Mouse (Mus musculus): ENCODE data around the gene Astn2. TPM values are rescaled to one million over a fixed set of nuclear protein-coding genes. Genes with fewer than 3 reads are reported as not detected.

Astn2 gene
- polyA plus RNA-seq, 1 experiment: 1.1 TPM

DNA sequence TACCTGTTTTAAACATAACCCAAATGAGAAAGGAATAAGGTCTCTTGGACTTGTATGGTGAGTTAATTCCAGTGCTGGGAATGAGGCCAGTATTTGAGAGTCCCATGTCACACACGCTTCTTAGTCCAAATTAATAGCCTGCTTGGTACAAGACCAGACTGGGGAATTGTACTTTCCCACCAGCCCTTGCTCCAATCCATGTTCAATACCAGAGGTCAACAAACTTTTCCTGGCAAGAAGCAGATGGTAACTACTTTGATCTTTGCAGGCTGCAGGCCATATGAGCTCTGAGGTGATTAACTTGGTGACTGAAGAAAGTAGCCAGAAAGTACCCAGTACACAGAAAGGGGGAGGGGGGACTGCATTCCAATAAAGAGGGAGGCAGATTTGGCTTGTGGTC lies 91.7 kb downstream of the Astn2 start:
- DNase-seq (ENCODE audit: low read depth): no peak

DNA sequence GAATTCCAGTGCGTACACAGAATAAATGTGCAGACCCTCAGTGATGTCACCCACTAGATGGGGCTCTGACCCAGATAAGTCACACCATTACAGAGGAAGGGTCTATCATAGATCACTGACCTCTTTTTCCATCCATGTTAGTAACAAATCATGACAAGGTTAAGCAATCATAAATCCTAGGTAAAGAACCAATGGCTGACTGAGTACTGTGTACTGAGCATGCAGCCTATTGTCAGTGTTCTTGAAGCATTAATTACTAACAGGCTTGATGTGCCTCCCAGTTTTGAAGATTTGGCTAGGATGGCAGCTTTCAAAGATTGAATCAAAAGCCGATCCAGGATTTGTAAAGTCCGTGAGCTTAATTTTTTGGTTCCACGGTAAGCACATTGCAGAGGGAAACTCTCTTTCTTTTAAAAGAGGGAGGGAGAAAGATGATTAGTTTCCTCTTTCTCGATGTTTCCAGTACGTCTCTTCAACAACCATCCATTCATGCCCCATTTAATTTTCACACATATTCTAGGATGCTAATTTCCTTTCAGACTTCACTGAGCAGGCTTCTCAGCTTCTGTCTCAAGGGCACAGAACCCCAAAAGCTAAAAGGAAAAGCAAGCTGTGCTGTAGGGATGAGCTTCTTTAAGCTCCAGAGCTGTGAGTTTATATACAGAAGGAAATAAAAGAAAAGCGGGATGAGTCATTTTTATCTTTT lies 93.9 kb downstream of the Astn2 start:
- no peak for DNase-seq (ENCODE audit: low read depth)

DNA sequence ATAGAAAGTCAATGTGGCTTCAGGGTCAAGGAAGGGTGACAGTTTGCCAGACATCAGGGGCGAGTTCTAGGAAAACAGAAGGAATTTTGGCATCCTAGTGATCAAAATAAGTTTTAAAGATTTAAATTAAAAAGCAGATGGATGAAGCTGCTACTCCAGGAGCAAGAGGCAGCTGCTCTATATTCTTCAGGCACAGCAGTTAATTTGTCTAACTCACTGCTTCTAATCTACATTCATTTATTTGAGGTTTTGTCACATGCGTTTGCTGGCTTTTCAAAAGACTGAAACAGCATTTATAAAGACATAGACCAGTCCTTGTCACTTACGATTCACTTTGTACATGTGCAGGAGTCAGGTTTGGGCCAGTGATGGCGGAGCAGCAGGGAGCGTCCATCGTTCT lies 98.0 kb downstream of the Astn2 start:
- no peak for DNase-seq (ENCODE audit: low read depth)

DNA sequence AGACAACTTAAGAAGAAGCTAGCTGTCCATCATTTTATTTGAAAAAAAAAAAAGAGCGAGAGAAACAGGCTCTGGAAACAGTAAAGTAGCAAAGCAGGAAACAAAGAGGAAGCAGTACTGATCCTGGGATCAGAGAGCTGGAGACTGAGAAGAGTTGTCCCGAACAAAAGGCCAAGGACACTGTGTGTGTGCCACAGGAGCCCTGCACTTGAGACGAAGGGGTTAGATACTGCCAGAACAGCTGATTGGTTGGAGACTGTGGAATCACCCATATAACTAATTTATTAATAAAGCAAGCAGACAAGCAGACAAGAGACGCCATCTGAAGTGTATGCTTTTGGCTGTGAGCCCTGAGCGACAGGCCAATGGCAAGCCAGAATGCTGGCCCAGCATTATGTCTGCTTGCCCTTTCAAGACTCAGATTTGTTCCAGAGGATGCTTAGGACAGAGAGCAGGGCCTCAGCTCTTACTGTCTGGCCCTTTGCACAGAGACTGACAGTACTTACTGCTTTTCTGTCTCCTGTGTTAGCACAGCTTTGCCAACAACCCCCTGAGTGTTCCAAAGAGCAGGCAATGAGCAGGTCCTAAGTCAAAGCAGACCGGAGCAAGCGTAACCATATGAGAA lies 101.6 kb downstream of the Astn2 start:
- DNase-seq (ENCODE audit: low read depth): no peak

DNA sequence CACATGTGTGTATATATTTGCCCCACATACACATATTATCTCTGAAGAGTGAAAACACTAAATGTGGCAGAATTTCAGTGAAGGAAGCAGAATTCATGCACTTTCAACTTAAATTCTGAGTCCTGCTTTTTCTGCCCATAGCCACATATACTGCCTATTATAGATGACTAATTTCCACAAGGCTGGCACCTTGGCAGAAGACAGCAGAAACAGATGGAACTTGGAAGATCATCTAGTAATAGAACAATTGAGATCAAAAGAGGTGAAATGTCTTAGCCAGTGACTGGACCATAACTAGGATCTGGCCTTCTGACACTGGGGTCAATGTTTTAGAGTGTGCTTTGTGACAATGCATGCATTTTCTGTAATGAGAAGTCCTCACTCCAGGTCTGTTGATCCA lies 119.4 kb downstream of the Astn2 start:
- DNase-seq (ENCODE audit: low read depth): no peak

DNA sequence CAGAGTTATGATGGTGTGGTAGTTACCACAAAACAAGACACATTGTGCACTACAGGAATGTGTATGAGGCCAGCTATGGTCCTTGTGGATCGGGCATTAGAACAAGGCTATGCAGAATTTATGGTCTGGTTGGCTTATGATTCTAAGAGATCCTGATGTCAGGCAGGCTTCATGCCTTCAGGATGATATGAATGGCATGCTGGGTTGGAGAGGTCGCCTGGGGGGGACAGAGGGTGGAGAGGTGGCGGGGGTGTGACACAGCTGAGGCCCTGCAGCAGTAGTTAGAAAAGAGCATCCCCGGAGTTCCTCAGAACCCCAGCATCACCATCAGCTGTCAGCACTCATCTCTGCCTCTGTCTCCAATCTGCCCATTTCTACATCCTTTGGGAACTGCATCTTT lies 128.3 kb downstream of the Astn2 start:
- DNase-seq (ENCODE audit: low read depth): no peak

DNA sequence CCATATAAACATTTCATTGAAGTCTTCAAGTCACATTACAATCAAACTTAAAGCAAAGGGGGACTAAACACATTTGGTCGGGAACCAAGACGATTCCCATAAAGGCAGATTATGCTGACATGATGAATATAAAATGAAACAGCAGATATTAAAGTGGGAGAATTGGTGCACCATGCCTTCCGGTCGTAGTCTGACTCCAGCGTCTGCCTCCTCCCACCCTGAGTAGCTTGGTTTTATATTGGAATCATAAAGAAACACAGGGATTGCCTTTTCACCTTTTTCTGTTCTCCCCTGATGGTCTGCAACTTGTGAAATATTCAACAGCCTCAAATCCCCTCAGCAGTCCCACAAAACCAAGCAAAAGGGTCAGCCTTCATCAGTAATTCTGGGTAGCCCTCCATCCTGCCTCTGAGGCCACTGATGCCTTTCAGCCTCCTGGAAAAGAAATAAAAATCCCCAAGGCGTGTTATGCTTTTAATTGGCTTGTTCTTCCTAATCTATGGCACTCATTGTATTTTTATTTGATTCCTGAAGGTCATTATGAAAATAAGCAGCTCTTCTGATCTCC lies 132.8 kb downstream of the Astn2 start:
- no peak for DNase-seq (ENCODE audit: low read depth)

DNA sequence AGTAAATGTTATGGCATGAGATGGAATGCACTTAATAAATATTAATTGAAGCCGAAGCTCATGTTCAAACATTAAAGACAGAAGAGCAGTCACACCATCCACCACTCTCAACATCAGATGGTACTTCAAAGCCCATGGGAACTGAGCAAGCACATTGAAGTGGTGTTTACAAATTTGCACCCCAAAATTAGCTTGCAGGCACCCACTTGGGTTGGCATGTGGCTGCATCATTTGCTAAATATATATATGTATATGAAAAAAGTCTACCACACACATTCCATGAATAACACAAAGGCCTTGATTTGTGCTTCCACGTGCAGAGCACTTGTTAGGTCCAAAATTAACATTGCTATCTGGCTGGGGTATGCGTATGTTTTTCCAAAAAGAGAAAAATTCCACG lies 140.4 kb downstream of the Astn2 start:
- DNase-seq (ENCODE audit: low read depth): no peak

DNA sequence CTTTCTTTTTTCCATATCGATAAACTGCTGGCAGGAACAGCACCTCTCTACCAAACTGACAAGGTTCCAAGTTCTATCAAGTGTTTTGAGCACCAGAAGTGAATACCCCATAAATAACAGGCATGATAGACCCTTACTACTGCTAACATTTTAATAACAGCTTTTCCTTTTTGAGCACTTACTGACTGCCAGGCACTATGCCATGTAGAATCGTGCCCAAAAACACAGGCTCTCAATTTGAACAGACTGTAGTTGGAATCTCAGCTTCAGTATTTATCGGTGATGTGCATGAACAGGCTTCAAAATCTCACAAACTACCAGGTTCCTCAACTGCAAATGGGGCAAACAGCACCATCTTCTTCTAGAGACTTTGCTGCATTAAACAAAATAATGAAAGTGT lies 143.1 kb downstream of the Astn2 start:
- no peak for DNase-seq (ENCODE audit: low read depth)

DNA sequence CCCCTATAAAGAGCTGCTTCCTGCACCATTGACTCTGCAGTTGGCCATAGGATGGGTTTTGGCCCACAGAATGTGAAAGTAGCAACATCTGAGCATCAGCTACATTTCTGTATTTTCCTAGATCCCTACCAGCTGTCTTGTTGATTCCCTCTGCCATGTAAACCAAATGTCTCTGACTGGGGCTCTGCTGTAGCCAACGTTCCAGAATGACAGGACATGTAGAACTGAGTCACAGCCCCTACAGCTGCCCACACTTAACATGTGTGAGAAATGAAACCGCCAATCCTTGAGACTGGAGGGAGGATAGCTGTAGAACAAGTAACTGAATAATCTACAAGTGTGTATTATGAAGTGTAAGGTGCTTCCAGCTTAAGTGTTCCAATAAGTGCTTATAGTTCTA lies 145.5 kb downstream of the Astn2 start:
- no peak for DNase-seq (ENCODE audit: low read depth)

DNA sequence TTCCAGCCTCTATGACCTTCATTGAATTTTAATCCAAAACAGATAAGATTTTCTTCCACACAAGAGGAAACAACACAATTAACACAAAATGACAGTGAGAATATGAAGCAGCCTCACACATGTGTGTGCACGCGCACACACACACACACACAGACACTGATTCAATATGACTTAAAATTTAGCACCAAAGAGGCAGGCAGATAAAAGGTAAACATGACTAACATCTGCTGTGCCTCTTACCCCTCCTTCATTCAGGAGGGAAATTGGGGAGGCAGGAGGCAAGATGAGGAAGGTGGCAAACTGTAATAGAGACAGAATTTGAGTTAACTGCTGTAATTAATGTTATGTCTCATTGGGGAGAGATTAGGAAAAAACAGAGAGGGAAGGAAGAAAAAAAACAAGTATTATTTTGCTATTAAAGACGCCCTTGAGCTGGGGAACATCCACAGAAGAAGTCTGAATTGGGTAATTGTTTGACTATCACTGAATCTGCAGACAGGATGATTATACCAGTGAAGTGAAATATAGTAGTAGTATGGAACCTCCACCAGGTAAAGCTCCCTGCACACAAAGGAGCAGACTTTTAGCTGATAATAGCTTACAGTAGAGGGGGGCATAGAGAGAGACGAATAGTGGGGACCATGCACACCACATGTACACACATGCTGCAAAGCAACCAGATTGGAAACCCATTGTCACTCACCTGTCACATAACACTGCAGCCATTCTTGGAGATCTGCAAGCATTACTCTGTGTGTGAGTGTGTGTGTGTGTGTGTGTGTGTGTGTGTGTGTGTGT lies 149.5 kb downstream of the Astn2 start:
- DNase-seq (ENCODE audit: low read depth): no peak

DNA sequence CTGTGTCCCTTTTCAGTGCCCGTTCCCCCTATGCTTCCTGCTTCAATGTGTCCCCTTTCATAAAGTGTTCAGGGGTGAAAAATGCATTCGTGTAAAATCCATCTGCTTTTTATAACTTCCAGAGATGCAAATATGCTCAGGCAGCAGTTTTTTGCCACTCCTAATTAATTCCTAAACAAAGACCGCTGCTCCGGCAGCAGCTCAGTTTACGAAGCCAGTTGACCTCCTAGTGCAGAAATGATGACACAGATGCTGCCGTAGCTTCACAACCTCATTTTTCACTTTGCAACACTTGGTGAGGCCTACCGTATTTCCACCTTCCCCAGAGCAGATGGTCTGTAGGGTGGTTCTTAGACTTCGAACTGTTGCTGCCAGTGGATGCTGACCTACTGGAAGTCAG lies 155.9 kb downstream of the Astn2 start:
- DNase-seq (ENCODE audit: low read depth): no peak

DNA sequence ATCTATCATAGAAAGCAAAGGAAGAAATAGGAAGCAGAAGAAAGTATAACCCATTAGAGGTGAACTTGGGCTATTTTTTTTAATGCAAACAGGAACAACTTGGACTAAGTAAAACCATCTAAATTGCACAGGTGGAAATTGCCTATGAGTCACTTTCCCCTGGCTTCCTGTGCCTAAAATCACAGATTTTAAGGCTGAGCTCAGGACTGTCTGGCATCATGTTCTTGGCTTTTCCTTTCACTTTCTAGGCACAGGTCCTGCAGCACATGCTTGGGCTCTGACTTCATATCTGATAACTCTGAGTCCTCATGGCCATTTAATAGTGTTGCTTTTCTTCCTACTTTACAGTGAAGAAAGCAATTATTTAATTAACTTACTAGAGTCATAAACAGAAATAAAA lies 161.7 kb downstream of the Astn2 start:
- DNase-seq (ENCODE audit: low read depth): no peak

DNA sequence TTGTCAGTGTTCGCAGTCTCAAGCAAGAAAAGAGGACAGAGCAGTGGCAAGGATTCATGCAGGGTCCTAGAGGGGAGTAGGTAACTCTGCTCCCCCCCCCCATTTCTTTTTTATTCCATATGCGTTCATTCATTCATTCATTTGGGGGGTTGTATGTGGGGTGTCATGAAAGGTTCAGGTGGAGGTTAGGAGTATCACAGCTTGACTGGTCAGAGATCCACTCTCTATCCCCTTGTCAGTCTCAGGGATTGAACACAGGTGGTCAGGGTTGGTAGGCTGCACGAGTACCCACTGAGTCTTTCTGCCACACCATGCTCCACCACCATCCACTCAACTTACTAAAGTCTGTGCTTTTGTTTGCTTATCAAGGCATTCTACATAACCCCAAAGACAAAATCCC lies 171.6 kb downstream of the Astn2 start:
- no peak for DNase-seq (ENCODE audit: low read depth)

DNA sequence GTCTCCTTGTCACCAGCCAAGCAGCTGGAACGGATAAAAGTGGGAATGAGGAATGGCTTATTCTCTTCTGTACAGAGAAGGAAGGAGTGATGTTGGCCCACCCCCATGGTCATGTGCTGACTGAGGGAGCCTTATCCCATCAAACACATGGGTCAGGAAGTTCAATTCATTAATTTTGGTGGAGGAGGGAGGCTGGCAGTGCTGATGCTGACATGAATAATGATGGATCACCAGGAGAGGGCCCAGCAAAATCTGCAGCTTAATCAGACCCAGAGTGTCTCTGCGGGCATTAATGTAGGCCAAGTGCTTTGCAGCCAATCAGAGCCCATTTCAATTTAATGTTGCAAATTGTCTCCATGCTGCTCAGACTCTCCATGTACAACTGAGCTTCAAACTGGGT lies 172.1 kb downstream of the Astn2 start:
- DNase-seq (ENCODE audit: low read depth): no peak

DNA sequence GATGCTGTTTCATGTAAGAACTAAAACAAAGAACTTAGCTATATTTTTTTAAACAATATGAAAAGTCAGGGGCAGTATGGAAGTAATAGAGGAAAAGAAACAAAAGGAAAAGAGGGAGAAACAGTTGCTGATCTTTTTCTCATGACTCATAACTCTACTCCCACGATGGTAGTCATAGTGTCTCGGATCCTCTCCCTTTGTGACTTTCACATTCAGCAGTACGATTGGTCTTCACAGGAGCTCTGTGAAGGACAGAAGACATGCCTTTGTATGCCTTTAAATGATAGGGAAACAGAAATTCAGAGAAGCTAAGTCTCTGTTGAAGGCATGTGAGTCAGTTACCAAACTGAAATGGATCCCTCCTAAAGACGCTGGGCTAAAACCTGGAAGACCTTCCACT lies 173.7 kb downstream of the Astn2 start:
- DNase-seq (ENCODE audit: low read depth): no peak

DNA sequence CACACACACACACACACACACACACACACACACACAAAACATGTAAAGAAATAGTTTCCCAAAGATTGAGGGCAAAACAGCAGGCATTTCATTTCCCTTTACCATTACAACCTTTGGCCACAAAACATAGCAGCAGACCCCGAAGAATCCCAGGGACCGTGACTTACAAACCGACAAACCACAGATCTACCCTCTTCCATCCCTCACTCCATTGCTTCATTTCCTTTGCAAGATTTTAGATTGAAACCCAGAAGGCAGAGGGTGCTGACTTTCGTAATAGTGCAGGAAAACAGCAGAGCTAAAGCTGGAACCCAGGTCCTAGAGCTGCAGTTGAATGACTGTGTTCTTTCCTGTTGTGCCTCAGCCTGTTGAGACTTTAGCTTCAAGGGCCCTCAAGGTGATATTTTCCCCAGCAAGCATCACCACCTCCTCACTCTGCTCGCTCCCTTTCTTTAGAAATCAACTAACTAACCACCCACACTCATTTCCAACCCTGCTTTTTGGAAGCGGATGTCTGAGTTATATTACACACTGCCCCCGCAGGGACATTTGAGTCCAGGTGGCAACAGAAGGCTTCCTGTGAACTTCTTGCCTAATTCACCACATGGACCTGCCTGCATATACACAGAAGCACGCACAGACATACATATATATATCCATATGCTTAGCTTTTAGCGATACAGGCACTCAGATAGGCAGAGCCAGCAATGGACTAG lies 181.7 kb downstream of the Astn2 start:
- DNase-seq (ENCODE audit: low read depth): no peak

DNA sequence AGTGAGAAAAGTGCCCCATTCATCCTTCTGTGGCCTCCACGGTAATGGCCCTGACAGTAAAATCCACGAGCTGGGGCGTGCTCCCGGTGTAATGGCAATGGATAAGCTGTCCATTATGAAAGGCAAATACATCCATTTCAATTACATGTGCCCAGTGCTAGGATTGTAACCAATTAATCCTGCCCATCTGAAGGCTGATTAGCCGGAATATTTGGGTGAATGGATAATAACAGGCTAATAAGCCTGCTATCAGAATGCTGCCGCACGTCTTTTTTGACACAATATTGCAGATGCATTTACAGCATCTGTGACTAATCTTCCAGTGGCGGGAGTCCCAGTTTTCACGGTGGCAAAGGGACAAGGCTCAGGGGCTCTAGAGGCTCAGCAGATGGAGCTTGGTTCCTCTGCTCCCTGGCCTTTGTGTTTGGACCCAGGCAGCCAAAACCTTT lies 189.2 kb downstream of the Astn2 start:
- DNase-seq (ENCODE audit: low read depth): no peak

DNA sequence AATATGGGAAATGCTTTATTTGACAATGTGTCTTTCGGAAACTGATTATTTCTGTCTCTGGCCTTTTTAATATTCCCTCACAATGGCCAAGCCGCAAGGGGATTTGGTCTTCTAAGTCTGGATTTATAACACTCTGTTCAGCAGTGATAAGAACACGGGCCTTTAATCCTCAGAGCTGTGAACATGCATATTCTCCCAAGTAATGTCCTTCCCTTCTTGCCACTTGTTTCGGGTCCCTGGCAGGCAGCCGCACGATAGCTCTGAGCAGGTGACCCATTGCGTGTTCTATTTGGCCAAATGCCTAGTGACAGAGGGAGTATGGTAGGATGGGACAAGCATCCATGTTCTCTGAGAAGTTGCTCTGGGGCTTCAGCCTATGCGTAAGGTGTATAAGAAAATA lies 214.8 kb downstream of the Astn2 start:
- no peak for DNase-seq (ENCODE audit: low read depth)

DNA sequence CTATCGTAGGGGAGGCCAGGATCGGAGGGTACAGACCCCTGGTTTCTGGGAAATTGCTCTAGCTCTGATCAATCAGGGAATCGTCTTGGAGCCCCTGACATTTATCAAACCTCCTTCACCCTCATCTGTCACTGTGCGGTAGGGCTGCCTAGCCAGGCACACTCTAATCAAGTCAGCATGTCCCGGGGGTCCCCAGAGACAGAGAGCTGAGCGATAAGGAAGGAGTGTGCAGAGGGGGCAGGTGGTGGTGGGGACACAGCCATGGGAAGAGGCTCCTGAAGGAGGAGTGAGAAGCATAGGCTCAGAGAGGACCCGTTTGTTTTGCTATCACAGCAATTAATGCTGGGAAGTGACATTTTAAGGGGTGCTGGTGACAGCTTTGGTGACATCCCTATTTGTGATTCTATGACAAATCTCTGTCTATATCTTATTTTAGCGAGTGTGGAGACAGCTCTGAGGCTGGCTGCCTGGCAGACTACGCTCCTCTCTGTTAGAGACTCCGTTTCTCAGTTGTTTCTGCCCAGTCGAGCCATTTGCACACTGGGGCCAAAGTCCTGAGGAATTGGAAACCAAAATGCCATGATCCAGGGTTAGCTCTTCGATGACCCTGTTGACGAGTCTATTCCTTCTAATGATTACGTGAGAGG lies 228.4 kb downstream of the Astn2 start:
- no peak for DNase-seq (ENCODE audit: low read depth)

DNA sequence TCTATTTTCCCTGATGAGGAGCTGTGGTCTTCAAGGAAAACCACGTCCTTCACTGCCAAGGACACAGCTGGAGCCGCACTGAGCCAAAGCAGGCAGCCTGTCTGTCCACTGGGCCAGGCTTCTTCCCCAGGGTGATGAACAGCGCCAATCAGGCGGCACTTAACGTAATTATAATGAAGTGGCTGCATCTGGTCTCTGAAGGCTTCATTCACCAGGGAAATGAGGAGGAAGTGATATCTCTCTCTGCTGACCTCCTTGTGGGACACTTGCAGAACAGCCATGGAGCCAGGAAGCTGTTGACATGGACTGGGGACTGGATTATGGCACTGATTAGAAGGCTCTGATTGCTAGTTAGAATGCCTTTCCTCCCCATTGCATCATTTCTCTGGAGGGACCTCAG lies 232.8 kb downstream of the Astn2 start:
- DNase-seq (ENCODE audit: low read depth): no peak

DNA sequence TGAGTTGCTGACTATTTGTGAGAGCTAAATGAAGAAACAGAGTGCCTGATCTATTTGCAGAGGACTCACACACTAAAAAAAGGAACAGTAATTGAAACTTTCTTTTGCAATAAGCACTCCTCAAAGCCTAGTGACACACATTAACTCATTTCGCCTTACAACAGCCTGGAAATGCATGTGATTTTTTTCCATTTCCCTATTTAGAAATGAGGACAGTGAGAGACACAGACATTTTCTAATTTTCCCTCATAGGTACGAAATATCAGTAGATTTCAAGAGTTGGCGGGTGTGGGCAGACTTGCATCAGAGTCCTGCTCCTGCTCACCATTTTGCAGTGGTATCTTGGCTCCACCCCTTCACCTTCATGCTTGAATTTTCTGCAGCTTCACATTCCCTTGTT lies 233.6 kb downstream of the Astn2 start:
- no peak for DNase-seq (ENCODE audit: low read depth)

Measured in gonadal fat pad, adult 2 months (tissue).